Mouse (Mus musculus): ENCODE results near the gene Arl6. TPM values are rescaled to one million over a fixed set of nuclear protein-coding genes. Genes with fewer than 3 reads are reported as not detected.

Arl6 gene
- 1.4 and 2.2 TPM in 2 replicates for polyA plus RNA-seq (2012; rRNA removed; ENCODE audit: low replicate concordance)

DNA sequence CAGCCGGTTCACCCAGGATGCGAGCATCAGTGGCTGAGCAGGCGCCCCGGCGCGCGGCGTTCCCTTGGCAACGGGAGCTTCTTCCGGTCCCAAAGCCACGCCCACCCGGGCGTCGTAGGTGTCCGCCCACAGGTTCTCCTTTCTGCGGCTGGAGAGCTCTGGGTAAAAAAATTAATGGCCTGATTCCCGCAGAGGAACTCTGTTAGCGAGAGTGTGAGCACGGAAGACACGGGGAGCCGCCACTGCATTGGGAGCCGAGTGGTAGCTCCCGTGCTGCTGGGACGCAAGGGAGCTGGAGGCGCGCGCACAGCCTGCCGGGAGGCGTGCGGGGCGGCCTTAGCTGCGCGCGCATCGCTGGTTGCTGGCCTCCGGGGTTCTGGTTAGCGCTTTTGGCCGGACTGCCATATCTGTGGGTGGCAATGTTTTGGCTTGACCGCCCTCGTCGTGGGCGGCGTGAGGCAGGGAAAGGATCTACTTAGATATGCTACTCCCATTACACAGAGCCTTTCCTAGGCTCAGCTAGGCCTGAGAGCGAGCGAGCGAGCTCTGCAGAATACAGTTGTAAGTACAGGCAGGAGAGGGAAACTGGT lies at the start of gene Arl6:
TSS of gene Arl6 (minus strand) at position 290 of the 590 bp plus-strand sequence.

DNA sequence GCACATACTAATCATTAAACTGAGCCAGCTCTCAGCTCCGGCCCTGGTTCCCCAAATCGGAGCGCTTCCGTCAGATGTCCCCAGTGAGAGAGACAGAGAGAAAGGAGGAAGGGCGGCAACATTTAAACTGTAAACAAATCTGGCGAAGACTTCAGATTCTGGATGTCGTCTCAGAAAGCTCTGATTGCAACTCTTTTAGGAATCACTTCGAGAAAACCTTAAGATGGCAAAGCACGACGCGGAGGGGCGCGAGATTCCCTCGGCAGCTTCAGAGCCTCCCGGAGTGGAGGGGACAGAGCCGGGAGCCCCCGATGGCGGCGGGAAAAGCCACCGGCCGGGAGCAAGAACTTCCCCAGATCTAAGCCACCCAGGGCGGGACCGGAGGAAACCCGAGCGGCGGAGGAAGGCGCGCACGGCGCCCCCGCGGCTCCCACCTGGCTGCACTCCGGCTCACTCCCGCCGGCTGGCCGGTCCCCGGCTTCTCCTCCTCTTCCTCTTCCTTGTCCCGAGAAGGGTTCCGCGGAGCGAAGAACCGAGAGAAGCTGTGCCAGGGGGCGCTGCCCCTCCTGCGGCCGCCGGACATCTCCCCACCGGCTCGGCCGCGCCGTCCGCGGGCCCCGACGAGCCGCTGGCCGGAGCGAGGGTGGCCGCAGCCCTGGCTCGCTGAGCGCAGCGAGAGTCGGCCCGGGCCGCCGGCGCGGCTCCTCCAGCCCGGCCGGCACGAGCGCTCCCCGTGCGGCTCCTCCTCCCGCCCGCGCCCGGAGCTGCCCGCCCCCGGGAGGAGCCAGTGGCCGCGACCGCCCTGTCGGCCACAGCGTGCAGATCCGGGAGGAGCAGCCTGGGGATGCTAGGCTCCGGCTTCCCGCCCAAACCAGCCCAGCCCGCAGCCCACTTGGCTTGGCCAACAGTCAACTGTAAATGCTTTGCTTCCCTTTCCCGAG lies 38.6 kb downstream of the Arl6 start, which contains the start of gene Crybg3:
TSS of gene Crybg3 (minus strand) at position 669 of the 941 bp plus-strand sequence.

Other genes with a start within 250 kb of the Arl6 start
- not detected in 2 replicates for gene Gabrr3, start 232.1 kb downstream of the Arl6 start, polyA plus RNA-seq (2012; rRNA removed; ENCODE audit: low replicate concordance)
- 4.6 and 7.8 TPM in 2 replicates for gene Riox2, start 167.6 kb downstream of the Arl6 start, polyA plus RNA-seq (2012; rRNA removed; ENCODE audit: low replicate concordance)
- 3.2 and 9.7 TPM in 2 replicates for gene Crybg3, start 38.4 kb downstream of the Arl6 start, polyA plus RNA-seq (2012; rRNA removed; ENCODE audit: low replicate concordance)

All from mammary gland, adult 2 months (tissue).